Comparison of ENCODE assay signal across 15 mouse cellular contexts in the genomic region with DNA sequence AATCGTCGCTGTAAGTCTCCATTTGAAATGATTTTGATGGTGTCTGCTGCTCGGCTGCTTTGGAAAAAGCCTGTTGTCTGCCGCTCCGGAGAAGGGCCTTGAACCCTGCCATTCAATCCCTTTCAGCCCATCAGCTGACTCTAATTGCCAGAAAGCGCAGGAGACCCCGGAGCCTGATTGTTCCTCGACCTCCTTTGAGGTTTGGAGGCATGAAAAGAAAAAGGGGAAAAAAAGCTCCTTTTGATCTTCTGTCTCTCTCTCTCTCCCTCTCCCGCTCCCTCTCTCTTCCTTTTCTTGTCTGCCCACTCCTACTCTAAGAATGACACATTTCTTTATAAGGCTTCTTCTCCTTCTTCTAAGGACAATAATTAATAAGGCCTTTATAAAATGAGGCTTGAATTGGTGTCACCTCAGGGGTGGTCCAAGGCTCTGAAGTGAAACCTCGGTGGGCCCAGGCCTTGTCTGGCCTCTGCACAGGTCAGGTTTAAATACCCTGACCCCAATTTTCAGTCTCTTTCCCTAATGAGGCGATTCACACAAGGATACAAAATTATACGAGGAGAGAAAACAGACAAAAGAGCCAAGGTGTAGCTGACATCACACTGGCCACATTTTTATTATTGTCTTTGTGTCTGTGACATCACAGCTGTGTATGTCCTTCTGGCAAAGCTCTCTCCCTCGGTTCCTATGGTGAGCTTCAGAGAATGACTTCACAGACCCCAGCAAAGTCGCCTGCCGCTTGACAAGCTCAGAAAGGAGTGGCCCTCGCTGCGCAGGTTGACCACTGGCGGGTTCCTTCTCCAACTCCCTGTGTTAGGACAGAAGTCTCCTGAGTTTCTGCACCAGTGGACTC.
DNase-seq lines count a peak whose midpoint lies in the region; ATAC-seq and TF ChIP-seq lines count a peak whose summit lies in the region.
"Had no signal": no experiment of that assay in that cellular context is flagged by ENCODE, and none has a peak within 500 bp of the region (broad histone marks: within the 10 kb centered on the region; RNA-seq: fewer than 3 reads in every experiment).

No protein-coding gene starts in this region.

- peak overlapping the region; percentile 50; the same call in 1 of the 2 replicates for H3K27ac ChIP-seq in hindbrain, embryonic 10.5 days
- no peak overlapping the region; the same call in 1 of the 2 replicates for H3K27ac ChIP-seq in hindbrain, embryonic 14.5 days
- peak overlapping the region; percentile 51 for H3K27ac ChIP-seq in forebrain, embryonic 11.5 days (ENCODE audit: low read depth, low read length)
- H3K27ac ChIP-seq in limb, embryonic 10.5 days, result no peak overlapping the region
- H3K27ac ChIP-seq in thymus, adult 2 months (ENCODE audit: control insufficient read depth, insufficient read depth, low read length), result no peak overlapping the region
- H3K27ac ChIP-seq in kidney, adult 2 months (ENCODE audit: insufficient read depth, low read depth, low read length), result no peak overlapping the region
- H3K27ac ChIP-seq: embryonic facial prominence, embryonic 13.5 days; heart, embryonic 15.5 days; lung, embryonic 15.5 days had no signal

- H3K27me3 ChIP-seq in hindbrain, embryonic 10.5 days (ENCODE audit: insufficient read depth, poor library complexity, severe bottlenecking), result peaks cover 55% of the 10 kb centered on the region
- peaks cover 42% of the 10 kb centered on the region for H3K27me3 ChIP-seq in hindbrain, embryonic 14.5 days (ENCODE audit: control insufficient read depth, insufficient read depth, low read length)
- H3K27me3 ChIP-seq in forebrain, embryonic 11.5 days (ENCODE audit: control insufficient read depth, insufficient read depth, low read length), result no peaks in the 10 kb centered on the region; the same call in 1 of the 2 replicates
- peaks cover 4% of the 10 kb centered on the region; the same call in 1 of the 2 replicates for H3K27me3 ChIP-seq in limb, embryonic 10.5 days (ENCODE audit: low read depth, poor library complexity, severe bottlenecking)
- no peaks in the 10 kb centered on the region for H3K27me3 ChIP-seq in thymus, adult 2 months (ENCODE audit: control insufficient read depth, insufficient read depth, low read length)
- no peaks in the 10 kb centered on the region for H3K27me3 ChIP-seq in kidney, adult 2 months (replicated peaks; ENCODE audit: control insufficient read depth, insufficient read depth, low read length)
- H3K27me3 ChIP-seq: CH12.LX; embryonic facial prominence, embryonic 13.5 days; heart, embryonic 15.5 days; lung, embryonic 15.5 days had no signal

- H3K9ac ChIP-seq in hindbrain, embryonic 14.5 days, result no peak overlapping the region
- H3K9ac ChIP-seq in forebrain, embryonic 11.5 days (ENCODE audit: low read length), result no peak overlapping the region; the same call in 1 of the 2 replicates
- H3K9ac ChIP-seq: embryonic facial prominence, embryonic 13.5 days; heart, embryonic 15.5 days; lung, embryonic 15.5 days had no signal

- peaks cover 55% of the 10 kb centered on the region for H3K4me1 ChIP-seq in hindbrain, embryonic 10.5 days (replicated peaks)
- H3K4me1 ChIP-seq in hindbrain, embryonic 14.5 days (replicated peaks; ENCODE audit: control insufficient read depth, insufficient read depth, low read length), result 0 out of 2 replicates have a peak, but pooled peaks cover 7% of the 10 kb centered on the region
- peaks cover 10% of the 10 kb centered on the region; the same call in 1 of the 2 replicates for H3K4me1 ChIP-seq in forebrain, embryonic 11.5 days (replicated peaks; ENCODE audit: control insufficient read depth, insufficient read depth, low read length)
- peaks cover 37% of the 10 kb centered on the region for H3K4me1 ChIP-seq in limb, embryonic 10.5 days
- H3K4me1 ChIP-seq in thymus, adult 2 months (replicated peaks; ENCODE audit: control insufficient read depth, insufficient read depth, low read length), result no peaks in the 10 kb centered on the region
- peaks cover 5% of the 10 kb centered on the region; the same call in 1 of the 2 replicates for H3K4me1 ChIP-seq in kidney, adult 2 months (ENCODE audit: control insufficient read depth, insufficient read depth, low read length)
- H3K4me1 ChIP-seq: embryonic facial prominence, embryonic 13.5 days; heart, embryonic 15.5 days; lung, embryonic 15.5 days had no signal

- no peaks in the 10 kb centered on the region for H3K36me3 ChIP-seq in hindbrain, embryonic 10.5 days
- no peaks in the 10 kb centered on the region for H3K36me3 ChIP-seq in hindbrain, embryonic 14.5 days (replicated peaks; ENCODE audit: control insufficient read depth, insufficient read depth)
- no peaks in the 10 kb centered on the region for H3K36me3 ChIP-seq in forebrain, embryonic 11.5 days (ENCODE audit: control insufficient read depth, insufficient read depth, low read length)
- no peaks in the 10 kb centered on the region for H3K36me3 ChIP-seq in limb, embryonic 10.5 days
- H3K36me3 ChIP-seq in thymus, adult 2 months (ENCODE audit: control insufficient read depth, insufficient read depth, low read length), result no peaks in the 10 kb centered on the region
- no peaks in the 10 kb centered on the region for H3K36me3 ChIP-seq in kidney, adult 2 months (ENCODE audit: control insufficient read depth, insufficient read depth, low read length)
- H3K36me3 ChIP-seq: embryonic facial prominence, embryonic 13.5 days; heart, embryonic 15.5 days; lung, embryonic 15.5 days had no signal

- no peaks in the 10 kb centered on the region for H3K9me3 ChIP-seq in hindbrain, embryonic 10.5 days
- no peaks in the 10 kb centered on the region for H3K9me3 ChIP-seq in hindbrain, embryonic 14.5 days (ENCODE audit: control insufficient read depth, low read length)
- H3K9me3 ChIP-seq in forebrain, embryonic 11.5 days (ENCODE audit: control insufficient read depth, low read length), result no peaks in the 10 kb centered on the region
- no peaks in the 10 kb centered on the region for H3K9me3 ChIP-seq in limb, embryonic 10.5 days (replicated peaks)
- H3K9me3 ChIP-seq: embryonic facial prominence, embryonic 13.5 days; heart, embryonic 15.5 days; lung, embryonic 15.5 days had no signal

- DNase-seq in hindbrain, embryonic 10.5 days (ENCODE audit: low spot score), result peak; percentile 64
- no peak for DNase-seq in hindbrain, embryonic 14.5 days (ENCODE audit: low spot score)
- DNase-seq in forebrain, embryonic 11.5 days (ENCODE audit: low spot score), result peak; percentile 81
- DNase-seq in limb, embryonic 10.5 days (ENCODE audit: low spot score), result peak; percentile 45
- peak; percentile 68 for DNase-seq in retina, embryonic 14.5 days (ENCODE audit: low spot score)
- DNase-seq in thymus, adult 2 months, result no peak
- DNase-seq in kidney, adult 2 months, result no peak
- DNase-seq in adrenal gland, postnatal 36 days, result no peak
- DNase-seq: cerebellum, adult 9-10 months; liver; right cerebral cortex, postnatal 14 days had no signal

- no peak for ATAC-seq in hindbrain, embryonic 14.5 days (ENCODE audit: low FRiP score)
- peak; percentile 88 for ATAC-seq in forebrain, embryonic 11.5 days (replicated peaks; ENCODE audit: low FRiP score)

- H3K4me2 ChIP-seq in hindbrain, embryonic 14.5 days (replicated peaks), result no peak overlapping the region
- peak overlapping the region; percentile 28; the same call in 1 of the 2 replicates for H3K4me2 ChIP-seq in forebrain, embryonic 11.5 days (ENCODE audit: low read depth, low read length, severe bottlenecking)
- H3K4me2 ChIP-seq: embryonic facial prominence, embryonic 13.5 days; heart, embryonic 15.5 days; lung, embryonic 15.5 days had no signal

- no peak for TF ChIP-seq POLR2A in thymus, adult 2 months (IDR thresholded peaks at IDR 0.05; ENCODE audit: control insufficient read depth, extremely low read depth, insufficient read depth, low read length, poor library complexity)
- TF ChIP-seq POLR2A in kidney, adult 2 months (IDR thresholded peaks at IDR 0.05; ENCODE audit: low read depth, low read length), result no peak

- 16% methylated on average over 18 of the region's 18 CpGs for WGBS in hindbrain, embryonic 10.5 days
- 11% methylated on average over 18 of the region's 18 CpGs for WGBS in hindbrain, embryonic 14.5 days
- 8% methylated on average over 18 of the region's 18 CpGs for WGBS in forebrain, embryonic 11.5 days
- WGBS in limb, embryonic 10.5 days, result 27% methylated on average over 18 of the region's 18 CpGs
- 65% methylated on average over 18 of the region's 18 CpGs for WGBS in thymus, adult 2 months
- WGBS in kidney, adult 2 months, result 57% methylated on average over 18 of the region's 18 CpGs

- TF ChIP-seq CTCF in thymus, adult 2 months (IDR thresholded peaks at IDR 0.05; ENCODE audit: borderline replicate concordance, control insufficient read depth, extremely low read depth, insufficient read depth, low read length, poor library complexity), result no peak
- no peak for TF ChIP-seq CTCF in kidney, adult 2 months (conservative IDR thresholded peaks at IDR 0.05; ENCODE audit: insufficient read depth, insufficient read length, low read depth, low read length)

- H3K4me3 ChIP-seq in hindbrain, embryonic 10.5 days, result peak overlapping the region; percentile 24
- no peak overlapping the region for H3K4me3 ChIP-seq in hindbrain, embryonic 14.5 days (replicated peaks; ENCODE audit: low read length)
- H3K4me3 ChIP-seq in forebrain, embryonic 11.5 days (ENCODE audit: low read depth, low read length), result no peak overlapping the region
- H3K4me3 ChIP-seq in limb, embryonic 10.5 days, result no peak overlapping the region
- no peak overlapping the region for H3K4me3 ChIP-seq in thymus, adult 2 months (ENCODE audit: control insufficient read depth, insufficient read depth, low read length)
- H3K4me3 ChIP-seq in kidney, adult 2 months (ENCODE audit: insufficient read depth, low read depth, low read length), result no peak overlapping the region
- H3K4me3 ChIP-seq: embryonic facial prominence, embryonic 13.5 days; heart, embryonic 15.5 days; lung, embryonic 15.5 days had no signal

Comparison
In these comparisons a context has a peak if more than half of its experiments do, and no peak if none do; other contexts are left out.
1. DNase-seq: peak in hindbrain, embryonic 10.5 days (single experiment), forebrain, embryonic 11.5 days (single experiment), limb, embryonic 10.5 days (single experiment) and retina, embryonic 14.5 days (single experiment); none in hindbrain, embryonic 14.5 days (single experiment), thymus, adult 2 months (single experiment), kidney, adult 2 months (single experiment) and adrenal gland, postnatal 36 days (0 of 2).
2. H3K27ac ChIP-seq: peak in hindbrain, embryonic 10.5 days (single experiment) and forebrain, embryonic 11.5 days (single experiment); none in hindbrain, embryonic 14.5 days (single experiment), limb, embryonic 10.5 days (single experiment), thymus, adult 2 months (single experiment) and kidney, adult 2 months (single experiment).